Mouse (Mus musculus) testis, adult 2 months (tissue): ENCODE data around the gene Capzb. TPM values are rescaled to one million over a fixed set of nuclear protein-coding genes. Genes with fewer than 3 reads are reported as not detected.
A peak's percentile ranks its signal among the peaks of the same experiment; 100 is the strongest.

ENCODE experiments used
- H3K27ac ChIP-seq: fragments of 200-500 bp; 2 replicates; pipeline ENCODE4 v1.5.1; 2012; ENCODE audit warnings: low read depth, low read length; ENCODE audit not compliant: control insufficient read depth, insufficient read depth
- H3K27me3 ChIP-seq: fragments of 200-500 bp; 2 replicates; pipeline ENCODE4 v1.6.1; 2012; ENCODE audit warnings: mild to moderate bottlenecking, low read length, moderate library complexity; ENCODE audit not compliant: control insufficient read depth, insufficient read depth
- H3K36me3 ChIP-seq: fragments of 200-500 bp; 2 replicates; pipeline ENCODE4 v1.6.1; 2012; ENCODE audit warnings: mild to moderate bottlenecking, low read length; ENCODE audit not compliant: control insufficient read depth, insufficient read depth
- H3K4me1 ChIP-seq: fragments of 200-500 bp; 2 replicates; pipeline ENCODE4 v1.6.1; 2012; ENCODE audit warnings: low read length; ENCODE audit not compliant: control insufficient read depth, insufficient read depth
- H3K4me3 ChIP-seq: fragments of 200-500 bp; 2 replicates; pipeline ENCODE4 v1.5.1; 2012; ENCODE audit warnings: low read depth, mild to moderate bottlenecking, low read length, moderate library complexity, mixed read lengths; ENCODE audit not compliant: control insufficient read depth
- CTCF ChIP-seq: fragments of 200-500 bp; IDR thresholded peaks from 2 replicates; pipeline ENCODE4 v1.5.1; 2012; ENCODE audit warnings: low read depth, mild to moderate bottlenecking, inconsistent platforms, low read length, moderate library complexity; ENCODE audit not compliant: control insufficient read depth, insufficient read depth, insufficient replicate concordance
- POLR2A ChIP-seq: fragments of 200-500 bp; IDR thresholded peaks from 2 replicates; pipeline ENCODE4 v1.6.1; 2012; ENCODE audit warnings: low read depth, mild to moderate bottlenecking, inconsistent platforms, low read length, moderate library complexity; ENCODE audit not compliant: control insufficient read depth
- polyA plus RNA-seq: library from polyadenylated mRNA; depleted of rRNA; stranded (reverse); fragments of >200 nt; gene quantifications from 2 replicates; pipeline ENCODE4 v1.2.3, GENCODE M21; 2012

Capzb gene
- polyA plus RNA-seq, 1 experiment: 286 TPM

DNA sequence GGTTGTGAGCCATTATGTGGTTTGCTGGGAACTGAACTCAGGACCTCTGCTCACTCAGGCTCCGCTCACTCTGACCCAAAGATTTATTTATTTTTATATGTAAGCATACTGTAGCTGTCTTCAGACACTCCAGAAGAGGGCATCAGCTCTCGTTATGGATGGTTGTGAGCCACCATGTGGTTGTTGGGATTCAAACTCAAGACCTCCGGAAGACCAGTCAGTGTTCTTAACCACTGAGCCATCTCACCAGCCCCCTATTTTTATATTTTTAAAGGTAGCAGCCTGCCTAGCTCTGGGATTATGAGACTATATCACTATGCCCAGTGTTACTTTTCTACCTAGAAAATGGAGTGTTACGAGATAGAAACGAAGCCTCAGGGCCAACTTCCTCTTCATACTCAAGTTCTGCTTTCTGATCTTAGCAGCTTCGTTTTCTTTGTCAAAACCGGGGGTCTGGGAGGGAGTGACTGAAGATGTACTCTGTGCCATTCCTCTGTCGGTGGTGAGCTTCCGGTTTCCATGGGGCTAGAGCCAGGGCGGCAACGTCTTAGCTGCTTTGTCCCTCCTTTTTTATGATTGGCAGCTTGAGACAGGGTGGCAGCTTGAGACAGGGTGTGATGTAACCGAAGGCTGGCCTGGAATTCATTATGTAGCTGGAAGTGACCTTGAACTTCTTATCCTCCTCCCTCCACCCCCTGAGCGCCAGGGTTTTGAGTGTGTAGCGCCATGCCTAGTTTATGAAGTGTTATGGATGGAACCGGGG lies 23.5 kb upstream of the Capzb start:
- H3K4me3 ChIP-seq: peak overlapping the region; percentile 23
- peaks cover 2% of the 10 kb centered on the region for H3K4me1 ChIP-seq
- peak overlapping the region; percentile 55 for H3K27ac ChIP-seq
- H3K27me3 ChIP-seq: no peaks in the 10 kb centered on the region
- no peaks in the 10 kb centered on the region for H3K36me3 ChIP-seq
- TF ChIP-seq POLR2A: no peak; the same call in 1 of the 2 replicates

DNA sequence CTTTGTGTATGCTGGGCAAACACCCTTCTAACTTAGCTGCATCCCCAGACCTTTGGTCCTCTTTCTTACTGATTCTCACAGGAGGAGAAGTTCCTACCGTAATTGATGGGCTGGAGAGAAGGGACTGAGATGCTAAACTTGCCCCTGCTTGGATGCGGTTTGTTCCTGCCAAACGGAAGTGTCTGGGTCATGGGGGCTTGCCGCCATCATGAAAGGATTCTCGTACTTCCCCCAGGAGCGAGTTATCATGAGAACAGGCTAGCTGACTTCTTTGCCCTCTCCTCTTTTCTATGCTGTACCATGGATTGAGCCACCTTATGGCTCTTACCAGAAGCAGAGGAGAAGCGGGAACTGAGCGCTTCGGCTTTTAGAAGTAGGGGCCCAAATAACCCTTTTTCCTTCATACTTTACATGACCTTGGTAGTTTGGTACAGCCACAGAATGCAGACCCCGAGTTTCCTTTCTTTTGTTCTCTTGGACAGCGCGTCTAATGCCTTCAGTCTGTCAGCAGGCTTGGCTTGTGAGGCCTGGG lies 22.9 kb upstream of the Capzb start:
- Histone ChIP-seq H3K27ac (peak overlapping the region; percentile 55), H3K36me3 (no peaks in the 10 kb centered on the region), H3K4me1 (peaks cover 2% of the 10 kb centered on the region), H3K27me3 (no peaks in the 10 kb centered on the region), H3K4me3 (no peak overlapping the region)
- TF ChIP-seq CTCF: no peak
- TF ChIP-seq POLR2A: no peak

DNA sequence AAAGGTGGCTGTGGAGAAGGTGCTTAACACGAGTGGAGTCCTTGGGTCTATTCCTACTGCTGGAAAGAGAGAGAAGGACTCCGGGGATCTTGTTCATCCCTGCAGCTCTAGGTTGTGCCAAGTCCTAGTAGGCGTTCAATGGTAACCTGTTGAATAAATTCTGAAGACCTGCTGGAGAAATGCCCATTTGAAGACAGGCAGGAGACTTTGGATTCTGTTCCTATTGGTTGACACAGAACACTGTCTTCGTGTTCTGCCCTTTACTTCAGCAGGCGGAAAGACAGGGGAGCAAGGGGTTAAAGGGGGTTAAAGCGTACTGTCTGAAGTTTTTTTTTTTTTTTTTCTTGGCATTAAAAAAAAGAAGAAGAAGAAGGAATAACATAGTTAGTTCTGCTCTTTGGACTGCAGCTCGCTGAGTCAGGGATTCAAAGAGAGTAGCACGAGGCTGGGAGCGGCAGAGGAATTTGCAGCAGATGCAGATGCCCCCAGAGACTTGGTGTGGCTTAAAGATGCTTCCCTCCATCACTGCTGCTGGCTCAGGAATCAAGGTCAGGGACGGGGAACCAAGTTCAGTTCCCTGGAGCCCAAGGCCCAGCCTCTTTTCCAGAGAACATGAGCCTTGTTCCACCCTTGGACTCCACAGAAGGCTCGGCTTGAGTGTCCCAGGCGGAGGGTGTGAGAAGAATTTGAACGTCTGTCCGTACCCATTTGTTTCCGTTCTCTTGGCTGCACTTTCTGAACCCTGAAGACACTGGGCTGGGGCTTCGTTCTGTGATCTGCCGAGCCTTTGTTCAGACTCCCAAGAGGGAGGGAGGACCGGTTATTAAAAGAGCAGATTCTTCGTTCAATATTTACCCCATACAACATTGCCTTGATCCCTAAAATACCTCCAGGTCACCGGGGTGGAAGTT lies 17.4 kb upstream of the Capzb start:
- no peaks in the 10 kb centered on the region for H3K36me3 ChIP-seq
- H3K27ac ChIP-seq: peak overlapping the region; percentile 45; the same call in 1 of the 2 replicates
- H3K4me1 ChIP-seq: 0 out of 2 replicates have a peak, but pooled peaks cover 2% of the 10 kb centered on the region
- TF ChIP-seq CTCF: no peak
- no peak for TF ChIP-seq POLR2A
- H3K4me3 ChIP-seq: no peak overlapping the region
- H3K27me3 ChIP-seq: no peaks in the 10 kb centered on the region

DNA sequence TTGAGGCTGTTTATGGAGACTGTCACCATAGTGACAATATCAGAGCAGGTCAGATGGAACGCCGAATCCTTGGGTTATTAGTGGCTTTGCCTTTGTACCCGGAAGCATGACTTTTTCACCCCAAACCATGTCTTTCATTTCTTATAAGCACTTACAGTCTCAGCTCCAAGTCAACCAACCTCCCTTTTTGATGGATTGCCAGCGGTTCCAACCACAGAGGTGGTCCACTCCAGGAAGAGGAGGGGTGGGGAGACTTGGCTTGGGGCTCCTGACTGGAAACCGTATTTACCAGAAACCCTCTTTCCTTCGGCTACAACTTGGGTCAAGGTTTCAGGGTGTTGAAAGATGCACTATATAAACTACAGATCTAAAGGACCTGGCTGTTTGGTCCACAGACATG lies 16.7 kb upstream of the Capzb start:
- H3K27me3 ChIP-seq: no peaks in the 10 kb centered on the region
- no peaks in the 10 kb centered on the region for H3K36me3 ChIP-seq
- 0 out of 2 replicates have a peak, but pooled peaks cover 2% of the 10 kb centered on the region for H3K4me1 ChIP-seq
- H3K4me3 ChIP-seq: no peak overlapping the region
- TF ChIP-seq CTCF (no peak), POLR2A (no peak)
- H3K27ac ChIP-seq: no peak overlapping the region; the same call in none of the 2 replicates

DNA sequence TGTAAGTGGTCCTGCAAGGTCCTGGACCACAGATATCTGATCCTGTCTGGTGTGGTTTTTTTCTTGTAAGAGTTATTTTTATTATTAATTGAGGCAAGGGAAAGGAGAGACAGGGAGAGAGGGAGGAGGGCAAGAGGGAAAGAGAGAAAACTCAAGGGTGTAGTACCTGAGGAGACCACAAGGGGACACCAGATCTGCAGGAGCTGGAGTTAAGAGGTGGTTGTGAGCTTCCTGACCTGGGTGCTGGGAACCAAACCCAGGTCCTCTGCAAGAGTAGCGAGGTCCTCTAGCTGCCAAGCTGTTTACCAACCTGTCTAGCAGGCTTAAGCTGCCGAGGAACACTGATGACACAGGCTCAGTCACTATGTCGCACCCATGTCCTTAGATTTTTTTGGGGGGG lies 14.8 kb upstream of the Capzb start:
- TF ChIP-seq CTCF (peak; percentile 65; the same call in 1 of the 2 replicates), POLR2A (no peak)
- no peak overlapping the region for H3K4me3 ChIP-seq
- H3K27me3 ChIP-seq: no peaks in the 10 kb centered on the region
- H3K27ac ChIP-seq: no peak overlapping the region
- peaks cover 4% of the 10 kb centered on the region; the same call in 1 of the 2 replicates for H3K4me1 ChIP-seq
- H3K36me3 ChIP-seq: no peaks in the 10 kb centered on the region

DNA sequence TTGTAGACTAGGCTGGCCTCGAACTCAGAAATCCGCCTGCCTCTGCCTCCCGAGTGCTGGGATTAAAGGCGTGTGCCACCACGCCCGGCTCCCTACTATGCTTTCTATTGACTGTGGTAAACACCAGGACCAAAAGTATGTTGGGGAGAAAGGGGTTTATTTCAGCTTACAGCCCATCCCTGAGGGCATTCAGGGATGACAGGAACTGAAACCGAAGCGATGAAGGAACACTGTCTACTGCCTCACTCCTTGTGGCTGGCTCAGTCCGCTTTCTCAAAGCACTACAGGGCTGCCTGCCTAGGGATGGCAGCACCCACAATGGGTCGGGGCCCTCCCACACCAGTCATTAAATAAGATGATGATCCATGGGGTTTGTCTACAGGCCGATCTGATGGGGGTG lies 14.3 kb upstream of the Capzb start:
- no peaks in the 10 kb centered on the region for H3K27me3 ChIP-seq
- peaks cover 4% of the 10 kb centered on the region; the same call in 1 of the 2 replicates for H3K4me1 ChIP-seq
- H3K36me3 ChIP-seq: no peaks in the 10 kb centered on the region
- no peak for TF ChIP-seq POLR2A
- no peak for TF ChIP-seq CTCF
- no peak overlapping the region for H3K27ac ChIP-seq
- no peak overlapping the region for H3K4me3 ChIP-seq

DNA sequence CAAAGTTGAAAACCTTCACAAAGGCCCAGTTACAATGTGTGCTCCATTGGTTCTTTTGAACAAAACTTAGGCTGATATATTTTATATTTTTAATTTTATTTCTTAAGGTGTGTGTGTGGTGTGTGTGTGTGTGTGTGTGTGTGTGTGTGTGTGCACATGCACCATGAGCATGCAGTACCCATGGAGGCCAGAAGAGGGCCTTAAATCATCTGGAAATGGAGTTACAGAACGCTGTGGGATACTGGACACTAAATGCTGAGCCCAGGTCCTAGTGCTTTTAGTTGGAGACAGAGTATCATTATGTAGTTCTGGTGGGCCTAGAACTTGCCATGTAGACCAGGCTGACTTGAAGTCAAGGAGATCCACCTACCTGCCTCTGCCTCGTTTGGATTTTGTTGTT lies 13.5 kb upstream of the Capzb start:
- H3K4me1 ChIP-seq: peaks cover 4% of the 10 kb centered on the region; the same call in 1 of the 2 replicates
- H3K27me3 ChIP-seq: no peaks in the 10 kb centered on the region
- TF ChIP-seq CTCF (no peak; the same call in 1 of the 2 replicates), POLR2A (no peak)
- H3K27ac ChIP-seq: no peak overlapping the region
- no peak overlapping the region for H3K4me3 ChIP-seq
- no peaks in the 10 kb centered on the region for H3K36me3 ChIP-seq
